ENCODE assay signal across 12 mouse cellular contexts in the genomic region with DNA sequence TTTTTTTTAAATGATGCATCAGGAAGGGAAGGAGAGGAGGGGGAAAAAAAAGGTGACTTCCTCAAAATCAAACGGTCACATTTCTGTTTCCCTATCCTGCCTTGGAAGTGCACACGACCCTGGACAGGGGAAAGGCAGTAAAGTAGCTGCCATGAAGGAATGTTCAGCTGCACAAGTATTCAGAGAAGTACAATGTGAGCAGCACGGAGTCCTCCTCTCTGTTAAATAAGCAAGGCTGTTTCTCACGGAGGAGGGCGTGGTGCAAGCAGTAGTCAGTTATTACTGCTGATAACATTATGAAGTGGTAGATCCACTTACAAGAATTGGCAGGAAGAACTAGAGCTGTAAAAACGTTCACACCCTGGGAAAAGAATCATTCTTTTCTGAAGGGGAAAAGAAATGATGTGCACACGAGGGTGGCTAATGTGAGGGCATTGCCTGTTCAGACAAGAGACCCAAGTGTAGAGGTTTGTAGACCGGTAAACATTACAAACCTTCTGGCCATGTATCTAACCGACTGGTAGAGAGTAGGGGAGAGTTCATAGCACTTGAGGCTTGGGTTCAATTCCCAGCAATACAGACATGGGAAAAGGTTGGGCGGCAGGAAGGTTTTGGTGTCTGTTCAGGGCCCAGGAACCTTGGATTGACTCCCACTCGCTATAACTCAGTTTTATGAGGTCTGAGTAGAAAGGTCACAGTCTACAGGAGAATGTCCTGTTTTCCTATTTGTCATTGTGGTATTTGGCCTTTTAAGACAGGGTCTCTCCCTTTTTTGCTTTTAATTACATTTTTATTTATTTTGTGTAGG. TPM values are rescaled to one million over a fixed set of nuclear protein-coding genes. Genes with fewer than 3 reads are reported as not detected.
DNase-seq lines count a peak whose midpoint lies in the region; ATAC-seq lines count a peak whose summit lies in the region.
"Had no signal": no experiment of that assay in that cellular context is flagged by ENCODE, and none has a peak within 500 bp of the region (broad histone marks: within the 10 kb centered on the region; RNA-seq: fewer than 3 reads in every experiment).

No protein-coding gene starts in this region.

- H3K4me2 ChIP-seq in lung, embryonic 15.5 days = no peak overlapping the region
- H3K4me2 ChIP-seq: hindbrain, embryonic 15.5 days; midbrain, embryonic 12.5 days had no signal

- no peak overlapping the region for H3K9ac ChIP-seq in lung, embryonic 15.5 days
- H3K9ac ChIP-seq: hindbrain, embryonic 15.5 days; midbrain, embryonic 12.5 days had no signal

- H3K4me3 ChIP-seq in lung, embryonic 15.5 days = no peak overlapping the region
- H3K4me3 ChIP-seq: hindbrain, embryonic 15.5 days; midbrain, embryonic 12.5 days had no signal

- DNase-seq in adrenal gland, adult (ENCODE audit: inconsistent age in 2 of 2, low spot score in 1 of 2) = peak; percentile 67 to 83
- DNase-seq in adrenal gland, postnatal 25 days = no peak
- DNase-seq in ovary, postnatal 14 days (ENCODE audit: low spot score) = peak; percentile 16
- DNase-seq in ovary, postnatal 10 days (ENCODE audit: low spot score) = no peak
- no peak for DNase-seq in thymus, postnatal 36 days
- DNase-seq in spleen, postnatal 10 days (ENCODE audit: low spot score in 2 of 2) = no peak
- DNase-seq: gastrocnemius, postnatal 36 days had no signal

- H3K27ac ChIP-seq in lung, embryonic 15.5 days = peak overlapping the region; percentile 80
- H3K27ac ChIP-seq: hindbrain, embryonic 15.5 days; midbrain, embryonic 12.5 days had no signal

- no peaks in the 10 kb centered on the region for H3K36me3 ChIP-seq in lung, embryonic 15.5 days
- H3K36me3 ChIP-seq: hindbrain, embryonic 15.5 days; midbrain, embryonic 12.5 days had no signal

- WGBS in lung, embryonic 15.5 days = 34% methylated on average over 11 of the region's 11 CpGs

- peaks cover 23% of the 10 kb centered on the region for H3K4me1 ChIP-seq in lung, embryonic 15.5 days
- H3K4me1 ChIP-seq: hindbrain, embryonic 15.5 days; midbrain, embryonic 12.5 days had no signal

- no peaks in the 10 kb centered on the region for H3K27me3 ChIP-seq in lung, embryonic 15.5 days
- H3K27me3 ChIP-seq: hindbrain, embryonic 15.5 days; midbrain, embryonic 12.5 days; Patski had no signal

- peak; percentile 66; the same call in 1 of the 2 replicates for ATAC-seq in lung, embryonic 15.5 days (ENCODE audit: borderline replicate concordance, extremely low read depth, low FRiP score, low TSS enrichment)
- ATAC-seq in frontal cortex, adult (ENCODE audit: low TSS enrichment) = no peak
- ATAC-seq: Patski had no signal

- H3K9me3 ChIP-seq in lung, embryonic 15.5 days = no peaks in the 10 kb centered on the region
- H3K9me3 ChIP-seq: hindbrain, embryonic 15.5 days; midbrain, embryonic 12.5 days had no signal

RNA-seq across cellular contexts. Expression of gene Iqgap1, which starts 1.7 kb away (rescaled TPM):
- 87.7 and 126 TPM in 2 replicates for total RNA-seq in adrenal gland, postnatal 25 days (2021)
- 107 and 115 TPM in 2 replicates for polyA plus RNA-seq in lung, embryonic 15.5 days (2015; fragmentation: Nextera tagmentation; extraction: Ambion mirVana)

RNA-seq across cellular contexts. Expression of gene Zscan2, which starts 36.6 kb away (rescaled TPM):
- total RNA-seq in adrenal gland, postnatal 25 days (2021) = 8.0 and 8.7 TPM in 2 replicates
- polyA plus RNA-seq in lung, embryonic 15.5 days (2015; fragmentation: Nextera tagmentation; extraction: Ambion mirVana) = 2.7 and 2.9 TPM in 2 replicates

Comparison
In these comparisons a context has a peak if more than half of its experiments do, and no peak if none do; other contexts are left out.
1. DNase-seq: peak in adrenal gland, adult (2 of 2) and ovary, postnatal 14 days (single experiment); none in adrenal gland, postnatal 25 days (single experiment), ovary, postnatal 10 days (single experiment), thymus, postnatal 36 days (0 of 2) and spleen, postnatal 10 days (0 of 2).